Mouse (Mus musculus) natural killer cell, adult 2 months (primary cell): Measurements from ENCODE around the gene Fkbp4.

Experiments
- DNase-seq, 2 experiments: peaks; one replicate each; pipeline ENCODE4 v3.0.0; 2022; ENCODE audit warnings: low spot score in 2 of 2

Fkbp4 gene

DNA sequence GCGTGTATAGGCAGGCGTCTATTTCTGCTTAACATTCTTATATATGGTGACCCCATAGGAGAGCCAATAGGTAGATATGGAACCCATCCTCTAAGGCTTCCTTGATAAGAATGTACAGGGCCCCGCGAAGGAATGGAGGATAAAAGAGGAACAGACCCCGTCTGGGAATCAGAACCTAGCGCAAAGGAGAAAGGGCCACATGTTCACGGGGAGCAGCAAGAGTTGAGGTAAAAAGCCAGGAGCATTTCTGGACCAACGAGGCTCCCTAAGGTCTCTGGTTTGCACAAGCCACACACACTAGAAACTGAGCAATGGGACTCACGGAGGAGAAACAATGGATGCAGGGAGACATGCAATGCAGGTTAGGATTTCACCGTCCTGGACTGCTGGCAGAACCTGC, 1.2 kb downstream of the Fkbp4 start:
- no peak for DNase-seq

DNA sequence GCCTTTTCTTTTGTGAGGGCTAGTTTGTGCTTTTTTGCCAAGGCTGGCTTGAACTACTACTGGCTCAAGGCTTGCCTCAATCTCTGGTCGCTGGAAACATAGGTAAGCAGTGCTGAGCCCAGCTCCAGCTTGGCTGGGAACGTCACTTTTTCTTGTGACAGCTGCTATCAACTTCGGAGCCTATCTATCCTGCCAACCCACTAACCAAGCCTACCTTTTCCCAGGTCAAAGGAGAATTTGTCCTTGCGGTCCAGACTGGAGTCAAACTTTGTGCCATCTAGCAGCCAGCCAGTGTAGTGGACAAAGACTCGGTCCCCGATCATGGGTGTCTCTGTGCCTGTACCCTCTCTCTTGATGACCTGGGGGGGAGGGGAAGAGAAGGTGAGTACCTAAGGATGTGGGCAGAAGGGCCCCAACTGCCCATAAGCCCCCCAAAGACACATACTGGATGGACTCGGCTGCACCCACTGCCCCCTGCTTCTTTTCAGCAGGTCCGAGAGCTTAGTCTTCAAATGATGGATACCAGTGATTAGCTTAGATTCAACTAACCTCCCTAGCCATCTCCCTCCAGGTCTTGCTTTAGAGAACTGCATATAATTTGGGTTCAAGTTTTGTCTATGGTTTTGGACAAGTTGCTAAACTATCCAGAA, 2.0 kb downstream of the Fkbp4 start:
- no peak for DNase-seq

DNA sequence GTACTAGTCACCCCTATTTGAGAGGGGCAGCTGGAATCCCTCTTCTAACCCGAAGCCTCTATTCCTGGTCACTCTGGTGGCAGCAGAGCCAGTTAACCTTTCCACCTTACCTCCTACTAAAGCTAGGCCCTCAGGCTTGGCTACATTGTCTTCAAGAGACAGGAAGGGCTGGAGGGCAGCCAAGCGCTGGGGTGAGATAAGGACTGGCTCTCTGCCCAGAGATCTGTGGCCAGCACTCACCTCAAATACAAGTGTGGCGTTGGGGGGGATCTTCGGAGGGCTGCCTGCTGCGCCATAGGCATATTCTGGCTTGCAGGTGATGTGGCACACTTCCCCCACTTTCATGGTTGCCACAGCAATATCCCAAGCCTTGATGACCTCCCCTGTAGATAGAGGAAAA, 3.0 kb downstream of the Fkbp4 start:
- DNase-seq: no peak

DNA sequence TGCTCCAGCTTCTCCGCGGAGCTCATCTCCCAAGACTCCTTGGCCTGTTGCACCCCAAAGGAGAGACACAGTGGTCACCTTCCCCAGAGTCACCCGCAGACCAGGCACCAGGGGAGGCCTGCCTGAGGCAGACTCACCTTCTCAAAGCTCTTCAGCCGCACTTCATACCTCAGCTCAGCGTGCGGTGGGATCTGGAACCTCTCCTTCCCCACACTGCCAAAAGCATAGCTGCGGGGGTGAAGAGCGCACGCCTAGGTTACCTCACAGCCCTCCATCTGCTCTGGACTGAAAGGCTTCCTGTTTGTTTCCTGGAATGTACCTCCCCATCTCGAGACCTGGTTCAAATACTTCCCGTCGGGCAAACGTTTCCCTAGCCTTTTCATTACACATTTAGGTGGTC, 4.9 kb downstream of the Fkbp4 start:
- no peak for DNase-seq

DNA sequence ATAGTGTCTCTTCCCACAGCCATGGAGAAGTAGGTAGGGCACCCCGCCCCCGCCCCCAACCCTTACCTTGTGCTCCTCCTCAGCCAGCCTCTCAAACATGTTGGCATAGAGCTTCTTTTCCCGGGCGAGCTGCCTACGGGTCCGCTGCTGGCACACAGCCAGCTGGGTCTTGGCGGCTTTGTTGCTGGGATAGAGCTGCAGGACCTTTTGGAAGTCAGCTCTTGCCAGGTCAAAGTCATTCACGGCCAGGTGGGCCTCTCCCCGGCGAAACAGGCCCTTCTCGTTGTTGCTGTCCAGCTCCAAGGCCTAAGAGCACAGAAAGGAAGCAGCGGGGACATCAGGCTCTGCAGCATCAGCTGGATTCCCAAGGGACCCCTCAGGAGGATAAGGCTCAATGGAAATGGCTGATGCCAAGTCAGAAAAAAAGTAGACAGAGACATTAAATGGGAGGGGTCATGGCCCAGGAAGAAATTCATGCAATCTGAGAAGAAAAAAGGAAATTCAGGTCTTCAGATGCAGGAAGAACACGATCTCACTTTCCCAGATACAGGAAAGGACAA, 6.0 kb downstream of the Fkbp4 start:
- DNase-seq: no peak

DNA sequence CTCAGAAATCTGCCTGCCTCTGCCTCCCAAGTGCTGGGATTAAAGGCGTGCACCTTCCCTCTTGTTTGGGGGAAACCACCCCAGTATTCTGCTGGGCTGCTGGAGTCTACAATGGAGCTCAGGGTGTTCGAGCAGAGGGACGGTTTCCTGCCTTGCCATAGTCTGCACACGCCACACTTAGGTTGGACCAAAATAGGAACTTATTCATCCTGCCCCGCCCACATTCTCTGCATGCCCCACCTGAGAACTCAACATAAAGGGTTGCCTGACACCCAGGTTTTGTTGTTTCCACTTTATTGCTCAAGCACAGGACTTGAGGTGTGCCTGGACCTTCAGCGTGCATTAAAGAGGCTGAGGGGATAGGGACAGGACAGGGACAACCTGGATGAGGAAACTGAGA, 8.7 kb downstream of the Fkbp4 start:
- DNase-seq: no peak

DNA sequence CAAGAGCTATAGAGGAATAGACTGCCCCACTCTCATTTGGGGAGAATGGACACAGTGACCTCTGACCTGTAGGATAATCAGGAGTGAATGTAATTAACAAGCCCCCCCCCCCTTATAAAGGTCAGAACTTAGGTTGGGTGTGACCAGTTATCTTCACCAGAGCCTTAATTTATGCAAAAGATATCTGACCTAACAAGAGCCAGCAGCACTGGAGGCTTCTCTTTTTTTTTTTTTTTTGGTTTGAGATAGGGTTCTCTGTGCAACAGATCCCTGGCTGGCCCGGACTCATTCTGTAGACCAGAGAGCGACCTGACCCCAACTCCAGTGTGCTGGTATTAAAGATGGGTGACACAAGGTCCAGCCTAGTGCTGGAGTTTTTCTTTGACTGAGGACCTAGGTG, 9.2 kb downstream of the Fkbp4 start:
- DNase-seq: no peak

DNA sequence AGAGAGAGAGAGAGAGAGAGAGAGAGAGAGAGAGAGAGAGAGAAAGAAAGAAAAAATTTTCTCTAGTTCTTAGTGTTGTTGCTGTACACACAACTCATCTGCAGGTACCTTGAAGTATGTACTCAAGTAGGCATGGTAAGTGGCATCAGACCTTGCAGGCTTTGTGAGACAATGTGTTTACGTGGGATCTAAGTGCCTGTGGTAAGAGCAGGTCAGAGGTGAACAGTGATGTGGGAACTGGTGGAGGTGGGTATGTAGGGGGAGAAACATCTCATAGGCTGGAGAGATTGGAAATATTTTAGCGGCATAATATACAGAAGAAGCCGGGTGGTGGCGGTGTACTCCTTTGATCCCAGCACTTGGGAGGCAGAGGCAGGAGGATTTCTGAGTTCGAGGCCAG, 10.9 kb downstream of the Fkbp4 start:
- DNase-seq: no peak

DNA sequence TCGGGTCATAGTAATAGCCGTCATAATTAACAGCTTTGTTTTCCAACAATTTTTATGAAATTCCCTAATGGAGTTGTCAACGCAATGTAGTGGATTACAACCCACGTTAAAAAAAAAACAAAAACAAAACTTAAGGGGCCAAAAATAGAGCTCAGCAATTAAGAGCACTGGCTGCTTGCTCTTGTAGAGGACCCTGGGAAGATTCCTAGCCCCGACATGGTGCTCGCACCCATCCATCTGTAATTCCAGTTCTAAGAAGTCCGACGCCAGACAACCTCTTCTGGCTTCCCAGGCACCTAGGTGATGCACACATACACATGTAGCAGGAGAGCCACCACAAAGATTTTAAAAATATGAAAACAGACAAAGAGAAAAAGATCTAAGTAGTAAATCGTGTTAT, 13.4 kb downstream of the Fkbp4 start:
- DNase-seq: no peak

DNA sequence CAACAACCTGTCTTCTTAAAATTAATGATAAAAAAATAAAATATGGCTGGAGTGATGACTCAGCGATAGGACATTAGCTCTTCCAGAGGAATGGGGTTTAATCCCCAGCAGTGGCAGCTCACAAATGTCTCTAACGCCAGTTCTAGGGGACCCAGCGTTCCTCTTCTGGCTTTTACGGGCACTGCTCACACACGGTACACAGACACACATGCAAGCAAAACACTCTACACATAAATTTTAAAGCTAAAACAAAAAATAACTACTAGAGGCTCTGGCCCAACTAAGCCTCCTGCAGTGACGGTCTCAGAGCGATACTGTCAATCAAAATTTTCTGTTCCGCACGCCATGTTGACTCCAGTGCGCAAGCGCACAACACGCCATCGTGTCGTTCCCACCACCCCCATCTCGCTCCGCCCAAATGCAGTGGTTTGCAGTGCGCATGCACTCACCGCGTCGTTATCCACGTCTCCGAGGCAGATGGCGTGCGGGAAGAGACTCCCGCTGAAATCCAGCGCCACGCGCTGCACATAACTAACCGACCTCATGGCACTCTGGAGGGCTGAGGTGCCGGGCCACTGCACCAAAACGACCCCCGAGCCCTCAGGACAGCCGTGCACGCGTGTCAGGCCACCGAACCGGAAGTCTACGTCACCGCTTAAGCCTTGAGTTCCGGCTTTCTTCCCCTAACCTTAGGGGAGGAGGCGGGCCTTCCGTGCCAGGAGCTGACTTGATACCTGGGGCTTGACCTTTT, 14.0 kb downstream of the Fkbp4 start, which contains the start of gene Itfg2:
TSS of gene Itfg2 (minus strand) at position 663 of the 751 bp plus-strand sequence.
- DNase-seq: peak; percentile 96

DNA sequence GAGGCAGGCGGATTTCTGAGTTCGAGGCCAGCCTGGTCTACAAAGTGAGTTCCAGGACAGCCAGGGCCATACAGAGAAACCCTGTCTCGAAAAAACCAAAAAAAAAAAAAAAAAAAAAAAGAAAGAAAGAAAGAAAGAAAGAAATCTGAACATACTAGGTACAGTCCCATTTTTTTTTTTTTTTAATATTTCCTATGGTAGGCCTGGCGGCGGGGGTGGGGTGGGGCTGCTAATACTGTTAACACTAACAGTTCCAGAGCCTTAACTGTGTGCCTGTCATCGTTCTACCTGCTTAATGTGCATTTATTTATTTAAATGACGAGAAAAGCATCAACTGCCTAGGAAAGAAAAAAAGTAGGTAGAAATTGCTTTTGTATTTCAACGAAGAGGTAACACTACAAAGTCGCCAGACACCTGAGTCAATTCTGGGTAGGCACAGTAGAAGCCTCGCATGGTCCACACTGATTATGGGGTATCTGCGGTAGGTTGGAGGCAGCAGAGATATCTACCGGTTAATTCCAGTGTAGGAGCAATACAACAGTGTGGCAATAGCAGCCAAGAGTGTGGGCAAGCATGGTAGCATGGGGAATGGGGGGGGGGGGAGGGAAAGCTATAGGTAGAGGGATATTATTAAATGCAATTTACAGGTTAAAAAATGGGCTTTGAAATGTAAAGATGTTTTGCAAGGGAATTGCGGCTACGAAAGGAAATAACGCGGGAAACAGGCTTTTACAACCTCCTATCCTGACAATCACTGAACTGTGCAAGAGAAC, 14.8 kb downstream of the Fkbp4 start:
- DNase-seq: no peak

DNA sequence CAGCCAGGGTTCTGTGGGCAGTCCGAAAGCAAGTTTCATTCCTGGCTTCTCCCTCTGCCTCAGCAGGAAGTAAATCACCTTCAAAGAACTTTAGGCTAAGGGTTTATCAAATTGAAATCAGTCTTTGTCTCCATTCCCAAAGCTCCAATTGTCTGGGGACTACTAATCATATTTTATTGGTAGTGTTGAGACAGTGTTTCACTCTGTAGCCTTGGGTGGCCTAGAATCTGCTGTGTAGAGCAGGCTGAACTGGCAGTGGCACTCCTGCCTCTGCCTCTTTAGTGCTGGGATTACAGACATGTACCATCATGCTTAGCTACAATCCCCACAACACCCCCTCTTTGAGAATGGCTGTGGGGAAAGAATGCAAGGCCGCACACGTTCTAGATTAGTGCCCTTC, 17.0 kb downstream of the Fkbp4 start:
- DNase-seq: no peak

DNA sequence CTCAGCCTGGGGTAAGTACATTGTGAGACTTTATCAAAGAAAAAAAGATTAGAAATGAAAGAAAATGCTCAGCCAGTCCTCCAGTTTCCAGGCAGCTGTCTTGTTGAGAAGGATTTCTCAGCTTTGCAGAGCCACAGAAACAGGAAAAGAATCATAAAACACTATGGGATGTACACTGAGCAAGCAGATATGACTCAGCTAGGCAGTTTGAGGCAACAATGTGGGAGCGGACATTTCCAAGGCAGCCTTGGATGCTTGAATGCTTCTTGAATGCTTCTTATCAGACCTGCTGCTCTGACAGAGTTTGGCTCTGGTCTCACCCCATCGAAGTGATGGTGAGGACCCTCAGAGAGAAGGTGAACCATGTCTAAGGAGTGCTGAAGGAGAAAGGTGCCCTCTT, 17.4 kb downstream of the Fkbp4 start:
- no peak for DNase-seq

DNA sequence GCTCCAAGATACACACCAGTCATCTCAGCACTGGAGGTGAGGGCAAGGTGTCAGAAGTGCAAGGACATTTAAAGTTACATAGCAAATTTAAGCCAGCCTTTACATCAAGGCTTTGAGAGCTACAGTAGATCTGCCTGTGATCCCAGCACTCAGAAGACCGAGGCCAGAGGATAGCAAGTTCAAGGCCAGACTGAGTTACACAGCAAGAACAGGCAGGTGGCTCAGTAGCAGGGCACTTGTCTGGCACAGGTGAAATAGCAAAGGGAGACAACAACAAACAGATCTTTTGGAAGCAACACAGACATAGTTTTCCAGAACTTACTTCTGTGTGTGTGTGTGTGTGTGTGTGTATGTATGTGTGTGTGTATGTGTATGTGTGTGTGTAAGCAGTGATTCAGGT, 20.4 kb downstream of the Fkbp4 start:
- DNase-seq: no peak

DNA sequence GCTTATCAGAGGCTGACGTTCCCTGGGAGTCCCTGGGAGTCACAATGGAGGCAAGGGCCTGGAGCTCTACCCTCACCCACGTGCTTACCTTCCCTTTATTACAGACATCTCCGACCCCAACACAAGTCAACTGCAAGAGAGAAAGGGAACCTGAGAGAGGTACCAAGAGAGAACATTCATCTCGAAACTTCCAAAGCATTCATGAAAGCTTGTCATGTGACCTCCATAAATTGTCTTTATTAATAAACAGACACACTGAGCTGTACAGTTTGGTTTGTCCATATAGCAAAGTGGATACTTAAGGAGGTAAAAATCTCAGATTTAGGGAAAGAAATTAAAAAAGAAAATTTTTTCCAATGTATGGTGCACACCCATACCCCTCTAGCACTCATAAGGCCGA, 22.3 kb downstream of the Fkbp4 start:
- DNase-seq: no peak

DNA sequence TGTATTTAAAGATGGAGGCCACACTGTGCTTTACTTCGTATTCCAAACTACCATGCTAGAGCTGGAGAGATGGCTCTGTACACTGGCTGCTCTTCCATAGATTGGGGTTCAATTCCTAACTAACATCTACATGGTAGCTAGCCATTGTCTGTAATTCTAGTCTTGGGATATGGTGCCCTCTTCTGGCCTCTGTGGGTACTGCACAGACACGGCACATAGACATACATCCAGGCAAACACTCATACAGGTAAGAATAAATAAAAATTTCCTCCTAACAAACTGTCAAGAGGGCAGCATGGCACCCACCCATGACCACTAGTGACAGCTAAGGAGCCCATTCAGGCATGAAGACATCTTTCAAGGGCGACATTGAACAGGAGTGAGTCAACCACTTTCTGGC, 27.4 kb downstream of the Fkbp4 start:
- DNase-seq: peak; percentile 58 to 77

DNA sequence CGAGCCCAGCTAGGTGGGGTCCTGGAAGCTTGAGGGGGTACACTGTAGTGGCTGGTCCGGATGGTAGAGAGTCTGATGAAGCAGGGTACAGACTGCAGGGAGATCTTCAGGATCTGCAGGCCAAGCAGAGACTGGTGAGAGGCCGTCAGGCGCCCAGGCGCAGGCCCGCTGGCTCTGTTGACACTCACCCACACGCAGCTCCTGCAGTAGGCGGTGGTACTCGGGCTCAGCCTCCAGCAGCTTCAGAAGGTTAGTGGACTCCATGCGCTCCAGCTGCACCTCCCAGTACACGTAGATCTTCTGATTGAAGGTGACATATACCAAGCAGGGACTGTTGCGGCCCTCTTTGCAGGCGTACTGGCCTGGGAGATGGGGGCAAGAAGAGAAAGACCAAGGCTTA, 28.2 kb downstream of the Fkbp4 start:
- no peak for DNase-seq

DNA sequence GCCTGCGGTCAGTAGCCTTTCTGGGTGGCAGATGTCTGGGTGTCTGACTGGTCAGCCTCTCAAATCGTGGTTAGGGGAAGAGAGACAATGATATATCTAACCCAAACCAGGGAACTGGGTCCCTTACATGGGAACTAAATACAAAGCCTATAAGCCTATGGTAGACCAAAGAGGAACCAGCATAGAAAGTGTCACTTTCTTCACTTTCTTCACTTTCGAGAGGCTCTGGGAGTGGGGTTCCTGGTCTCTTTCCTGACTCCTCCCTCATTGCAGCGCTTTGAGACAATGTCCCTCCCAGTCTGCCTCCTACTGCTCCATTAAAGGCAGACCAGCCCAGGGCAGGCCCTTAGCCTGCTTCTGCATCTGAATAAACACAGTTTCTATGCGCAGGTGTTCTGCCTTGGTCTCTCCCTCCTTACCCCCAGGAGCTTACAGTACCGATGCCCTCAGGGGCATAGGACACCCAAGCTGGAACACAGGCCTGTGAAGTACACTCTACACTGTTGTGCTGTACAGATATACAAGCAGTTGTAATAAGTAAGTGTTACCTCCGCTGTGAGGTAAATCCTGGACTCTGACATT, 29.8 kb downstream of the Fkbp4 start:
- DNase-seq: no peak

DNA sequence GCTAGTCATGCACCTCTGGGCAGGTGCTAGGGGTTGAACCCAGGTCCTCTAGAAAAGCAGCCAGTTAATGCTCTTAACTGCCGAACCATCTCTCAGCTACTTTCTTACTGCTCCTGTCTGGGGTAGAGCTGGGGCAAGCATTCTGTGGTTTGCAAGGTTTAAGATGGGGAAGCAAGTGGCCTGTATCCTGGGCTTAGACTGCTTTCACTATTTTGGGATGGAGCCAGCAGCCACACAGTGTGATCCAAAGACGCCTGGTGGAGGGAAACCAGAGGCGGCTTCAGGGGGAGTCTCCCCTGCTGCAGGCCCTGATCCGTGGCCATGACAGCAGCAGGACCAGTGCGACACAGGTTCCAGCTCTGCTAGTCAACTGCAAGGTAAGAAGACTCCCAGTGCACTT, 33.8 kb downstream of the Fkbp4 start:
- DNase-seq: no peak

DNA sequence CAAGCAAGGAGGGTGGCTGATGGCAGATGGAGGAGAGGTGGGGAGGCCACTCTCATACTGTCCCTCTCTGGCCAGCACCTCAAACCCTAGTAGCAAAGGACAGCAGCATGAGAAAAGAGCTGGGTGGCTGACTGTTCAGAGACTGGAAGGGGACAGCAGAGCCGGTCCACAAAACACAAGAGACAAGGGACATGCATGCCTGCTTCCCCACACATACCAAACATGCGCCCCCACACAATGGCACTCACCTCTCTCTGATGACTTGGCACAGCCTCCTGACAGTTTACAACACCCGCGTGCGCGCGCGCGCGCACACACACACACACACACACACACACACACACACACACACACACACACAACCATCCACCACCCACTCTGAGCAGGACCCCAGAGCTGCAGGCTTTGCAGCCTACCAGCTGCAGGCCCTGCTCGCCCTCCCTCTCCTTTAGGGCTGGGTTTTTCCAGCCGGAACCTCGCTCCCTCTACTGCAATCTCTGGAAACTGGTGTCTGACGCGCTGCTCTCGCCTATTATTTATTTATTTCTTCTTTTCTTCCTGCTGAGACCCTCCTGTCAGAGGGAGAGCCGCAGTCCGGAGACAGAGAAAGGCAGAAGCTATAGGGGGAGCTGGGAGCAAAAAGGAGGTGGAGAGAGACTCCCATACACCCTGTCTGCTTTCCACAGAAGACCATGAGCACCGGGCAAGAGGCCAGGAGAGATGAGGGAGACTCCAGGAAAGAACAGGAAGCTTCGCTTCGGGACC, 38.9 kb downstream of the Fkbp4 start:
- no peak for DNase-seq

DNA sequence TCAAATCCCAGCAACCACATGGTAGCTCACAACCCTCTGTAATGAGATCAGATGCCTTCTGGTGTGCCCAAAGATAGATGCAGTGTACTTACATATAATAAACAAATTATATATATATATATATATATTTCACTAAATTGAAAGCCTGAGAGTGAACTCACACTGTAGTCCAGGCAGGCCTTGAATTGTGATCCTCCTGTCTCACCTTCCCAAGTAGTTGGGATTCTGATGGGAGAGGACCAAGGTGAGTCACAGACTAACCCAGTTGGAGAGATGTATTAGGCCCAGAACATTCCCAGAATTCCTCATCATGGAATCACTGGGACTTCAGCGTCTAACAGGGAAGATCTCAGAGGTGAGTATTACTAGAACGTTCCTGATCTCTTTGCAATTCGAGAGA, 39.5 kb downstream of the Fkbp4 start, which contains the start of gene Nrip2:
TSS of gene Nrip2 (plus strand) at position 301 of the 400 bp plus-strand sequence.
- DNase-seq: no peak
